ENCODE assay signal across 23 mouse cellular contexts in genomic region chr3:55084781-55085180, GRCm38 (mm10). TPM values are rescaled to one million over a fixed set of nuclear protein-coding genes. Genes with fewer than 3 reads are reported as not detected.
"Had no signal": no experiment of that assay in that cellular context is flagged by ENCODE, and none has a peak within 500 bp of the region (broad histone marks: within the 10 kb centered on the region; RNA-seq: fewer than 3 reads in every experiment).

No protein-coding gene starts in this region.

- H3K9me3 ChIP-seq: liver, embryonic 13.5 days; neural tube, embryonic 12.5 days; neural tube, embryonic 15.5 days had no signal

- H3K27me3 ChIP-seq: liver, embryonic 13.5 days; neural tube, embryonic 12.5 days; neural tube, embryonic 15.5 days had no signal

- H3K36me3 ChIP-seq: liver, embryonic 13.5 days; neural tube, embryonic 12.5 days; neural tube, embryonic 15.5 days had no signal

- H3K4me1 ChIP-seq: neural tube, embryonic 12.5 days; neural tube, embryonic 15.5 days had no signal

- H3K4me3 ChIP-seq: liver, embryonic 13.5 days; neural tube, embryonic 12.5 days; neural tube, embryonic 15.5 days had no signal

- H3K4me2 ChIP-seq: liver, embryonic 13.5 days; midbrain, embryonic 11.5 days; neural tube, embryonic 12.5 days; neural tube, embryonic 15.5 days had no signal

- H3K9ac ChIP-seq: liver, embryonic 13.5 days; neural tube, embryonic 12.5 days; neural tube, embryonic 15.5 days had no signal

- DNase-seq: kidney, postnatal 14 days; kidney, postnatal 4 days; liver, embryonic 13.5 days; lung, adult 2 months; lung, postnatal 14 days; lung, postnatal 4 days; right cerebral cortex, adult 18-20 months; right cerebral cortex, postnatal 14 days; right cerebral cortex, postnatal 4 days; thymus, adult 2 months; thymus, postnatal 14 days; thymus, postnatal 4 days had no signal

- H3K27ac ChIP-seq: liver, embryonic 13.5 days; neural tube, embryonic 12.5 days; neural tube, embryonic 15.5 days; stomach, postnatal 0 days had no signal

RNA-seq across cellular contexts. Expression of gene Ccna1, which starts 29.5 kb away (rescaled TPM):
- total RNA-seq: liver, adult 2 months; megakaryocyte progenitor cell, adult 5-6 weeks; megakaryocyte-erythroid progenitor cell, adult 5-6 weeks had no signal
- polyA plus RNA-seq: liver, adult 2 months had no signal

RNA-seq across cellular contexts. Expression of gene Ccdc169, which starts 52.4 kb away (rescaled TPM):
- total RNA-seq: layer of hippocampus, postnatal 14 days; megakaryocyte progenitor cell, adult 5-6 weeks; megakaryocyte-erythroid progenitor cell, adult 5-6 weeks had no signal
- polyA plus RNA-seq: kidney, embryonic 16.5 days; liver, adult 2 months; liver, embryonic 13.5 days; liver, embryonic 16.5 days; lung, adult 2 months; midbrain, embryonic 11.5 days; neural tube, embryonic 12.5 days; neural tube, embryonic 15.5 days; stomach, embryonic 14.5 days; thymus, adult 2 months had no signal
